Mouse (Mus musculus) hindbrain, postnatal 0 days (tissue): ENCODE results near the gene Zfr. TPM values are rescaled to one million over a fixed set of nuclear protein-coding genes. Genes with fewer than 3 reads are reported as not detected.

Experiments used
- ATAC-seq: fragments of 200-750 bp; cut with Nextera tagmentation; 2 replicates; pipeline ENCODE4 v1.8.0; 2017; ENCODE audit warnings: mild to moderate bottlenecking, moderate TSS enrichment, moderate library complexity
- DNase-seq: peaks from one replicate; pipeline ENCODE4 v3.0.0-alpha.2; 2015; ENCODE audit warnings: low spot score
- H3K27ac ChIP-seq: fragments of 300-500 bp; sonication (generic); 2 replicates; pipeline ENCODE4 v1.5.1; 2014; ENCODE audit warnings: mild to moderate bottlenecking
- H3K27me3 ChIP-seq: fragments of 300-500 bp; sonication (generic); 2 replicates; pipeline ENCODE4 v1.6.1; 2014; ENCODE audit warnings: low read length, mixed read lengths; ENCODE audit not compliant: insufficient read depth
- H3K36me3 ChIP-seq: fragments of 300-500 bp; sonication (generic); 2 replicates; pipeline ENCODE4 v1.6.1; 2014; ENCODE audit warnings: low read length, mixed read lengths; ENCODE audit not compliant: insufficient read depth
- H3K4me1 ChIP-seq: fragments of 300-500 bp; sonication (generic); 2 replicates; pipeline ENCODE4 v1.6.1; 2014; ENCODE audit warnings: antibody characterized with exemption, low read length, mixed read lengths; ENCODE audit not compliant: insufficient read depth
- H3K4me2 ChIP-seq: fragments of 300-500 bp; sonication (generic); 2 replicates; pipeline ENCODE4 v1.6.1; 2014; ENCODE audit warnings: low read depth, mild to moderate bottlenecking, low read length, moderate library complexity, mixed read lengths
- H3K4me3 ChIP-seq: fragments of 300-500 bp; sonication (generic); 2 replicates; pipeline ENCODE4 v1.5.1; 2014; ENCODE audit warnings: low read length
- H3K9ac ChIP-seq: fragments of 300-500 bp; sonication (generic); replicated peaks from 2 replicates; pipeline ENCODE4 v1.6.1; 2014; ENCODE audit warnings: mild to moderate bottlenecking, low read length, moderate library complexity, mixed read lengths
- H3K9me3 ChIP-seq: fragments of 300-500 bp; sonication (generic); 2 replicates; pipeline ENCODE4 v1.6.1; 2016; ENCODE audit warnings: low read length, mixed read lengths
- CTCF ChIP-seq: IDR thresholded peaks from 2 replicates; pipeline ENCODE4 v1.5.1; 2016; ENCODE audit warnings: antibody characterized with exemption, control low read depth, low read depth
- WGBS: fragments of 180-500 bp; shearing (Covaris S2); extraction: QIAGEN DNeasy Blood & Tissue Kit; methylation state at CpG from one replicate; pipeline ENCODE4 v1.1.7; 2014; 5-methylcytosine and 5-hydroxymethylcytosine counted together
- microRNA counts: library from miRNA; unstranded; fragments of <30 nt; microRNA quantifications from one replicate; lab custom pipeline; 2015
- microRNA-seq, 2 experiments: library from miRNA; unstranded; fragments of <30 nt; microRNA quantifications; one replicate each; pipeline ENCODE4; 2016
- polyA plus RNA-seq: library from polyadenylated mRNA; unstranded; fragments of >200 nt; fragmentation: Nextera tagmentation; extraction: Ambion mirVana; gene quantifications from 2 replicates; pipeline ENCODE4 v1.2.1, GENCODE M21; 2015
- total RNA-seq: library from RNA; depleted of rRNA; stranded (reverse); fragments of >200 nt; gene quantifications from 2 replicates; pipeline ENCODE4 v1.2.3, GENCODE M21; 2014; rRNA removed

Gene Zfr
- total and polyA plus RNA-seq, 2 experiments from 2014 or later, result 219 to 281 TPM

- DNase-seq (no peak), ATAC-seq (peak; percentile 61; the same call in 1 of the 2 replicates)
Measured at GRCm38 (mm10) chr15:12230243-12230935, 112.8 kb downstream of the Zfr start.

GRCm38 (mm10) chr15:12231462-12231861, 113.8 kb downstream of the Zfr start:
- peaks cover 5% of the 10 kb centered on the region; the same call in 1 of the 2 replicates for H3K36me3 ChIP-seq
- H3K4me2 ChIP-seq, result no peak overlapping the region
- no peaks in the 10 kb centered on the region for H3K27me3 ChIP-seq
- H3K27ac ChIP-seq, result no peak overlapping the region
- TF ChIP-seq CTCF, result 0 out of 2 replicates have a peak, but pooled peaks have one; percentile 15
- 86% methylated on average over 6 of the region's 6 CpGs for WGBS
- peaks cover 6% of the 10 kb centered on the region; the same call in 1 of the 2 replicates for H3K4me1 ChIP-seq
- ATAC-seq, result no peak
- no peaks in the 10 kb centered on the region for H3K9me3 ChIP-seq
- H3K9ac ChIP-seq, result no peak overlapping the region
- H3K4me3 ChIP-seq, result no peak overlapping the region
- DNase-seq, result no peak

More at GRCm38 (mm10) chr15:12230243-12230935, 112.8 kb downstream of the Zfr start:
- H3K27me3 ChIP-seq, result no peaks in the 10 kb centered on the region
- no peak overlapping the region for H3K4me3 ChIP-seq
- H3K27ac ChIP-seq, result peak overlapping the region; percentile 54; the same call in 1 of the 2 replicates
- no peak overlapping the region for H3K4me2 ChIP-seq
- 58% methylated on average over 12 of the region's 12 CpGs for WGBS
- H3K36me3 ChIP-seq, result no peaks in the 10 kb centered on the region; the same call in 1 of the 2 replicates
- no peak for TF ChIP-seq CTCF
- no peaks in the 10 kb centered on the region for H3K9me3 ChIP-seq
- no peak overlapping the region for H3K9ac ChIP-seq
- peaks cover 6% of the 10 kb centered on the region; the same call in 1 of the 2 replicates for H3K4me1 ChIP-seq

- TF ChIP-seq CTCF, result no peak
Measured at GRCm38 (mm10) chr15:12232429-12232828, 114.8 kb downstream of the Zfr start.

GRCm38 (mm10) chr15:12233021-12233420, 115.4 kb downstream of the Zfr start:
- no peak for DNase-seq
- Histone ChIP-seq H3K9ac (no peak overlapping the region), H3K4me2 (no peak overlapping the region), H3K9me3 (no peaks in the 10 kb centered on the region), H3K27me3 (no peaks in the 10 kb centered on the region), H3K4me3 (no peak overlapping the region), H3K4me1 (peaks cover 6% of the 10 kb centered on the region; the same call in 1 of the 2 replicates), H3K27ac (no peak overlapping the region), H3K36me3 (peaks cover 8% of the 10 kb centered on the region)
- no peak for TF ChIP-seq CTCF
- ATAC-seq, result no peak
- WGBS, result 71% methylated on average over 4 of the region's 4 CpGs

More at GRCm38 (mm10) chr15:12232429-12232828, 114.8 kb downstream of the Zfr start:
- ATAC-seq, result 0 out of 2 replicates have a peak, but pooled peaks have one; percentile 36
- Histone ChIP-seq H3K4me2 (no peak overlapping the region), H3K9ac (no peak overlapping the region), H3K27ac (no peak overlapping the region), H3K4me1 (peaks cover 6% of the 10 kb centered on the region; the same call in 1 of the 2 replicates), H3K36me3 (peaks cover 5% of the 10 kb centered on the region; the same call in 1 of the 2 replicates), H3K27me3 (no peaks in the 10 kb centered on the region), H3K9me3 (no peaks in the 10 kb centered on the region), H3K4me3 (no peak overlapping the region)
- 76% methylated on average over 11 of the region's 11 CpGs for WGBS
- no peak for DNase-seq

MicroRNAs encoded within 50 kb of the gene (microRNA counts, 519-probe panel; counts per million panel counts)
- microRNA mmu-miR-1898 (lab: Ali Mortazavi, UCI), result 1,422 counts per million, percentile 18 among the panel's probes with 10 or more counts

Small RNA genes lying within 50 kb of the gene (microRNA-seq; reads per million reads assigned to microRNA genes)
- gene Mir1898, result 0 reads per million in 2 experiments

Other genes with a start within 250 kb of the Zfr start
- 1.3 and 2.9 TPM in 2 replicates for gene Npr3, start 210.5 kb upstream of the Zfr start, total RNA-seq
- gene Npr3, start 210.5 kb upstream of the Zfr start, polyA plus RNA-seq, result 0.66 and 0.74 TPM in 2 replicates
- gene Sub1, start 120.8 kb upstream of the Zfr start, total RNA-seq, result 86.7 and 87.2 TPM in 2 replicates
- 585 and 630 TPM in 2 replicates for gene Sub1, start 120.8 kb upstream of the Zfr start, polyA plus RNA-seq
- 10.7 and 12.6 TPM in 2 replicates for gene Mtmr12, start 87.2 kb downstream of the Zfr start, total RNA-seq
- 5.5 and 5.7 TPM in 2 replicates for gene Mtmr12, start 87.2 kb downstream of the Zfr start, polyA plus RNA-seq
- gene Golph3, start 203.6 kb downstream of the Zfr start, total RNA-seq, result 132 and 134 TPM in 2 replicates
- gene Golph3, start 203.6 kb downstream of the Zfr start, polyA plus RNA-seq, result 59.5 and 63.6 TPM in 2 replicates
- not detected in 2 replicates for gene 1810049J17Rik, start 204.1 kb downstream of the Zfr start, total RNA-seq
- 1.4 and 1.8 TPM in 2 replicates for gene 1810049J17Rik, start 204.1 kb downstream of the Zfr start, polyA plus RNA-seq